Mouse (Mus musculus) ES-Bruce4 (cell line): ENCODE measurements around the gene Gtf2f1.

Source experiments
- CTCF ChIP-seq: IDR thresholded peaks from one replicate; pipeline ENCODE4 v1.8.1; 2011; ENCODE audit warnings: low read depth, low read length
- EP300 ChIP-seq: IDR thresholded peaks from 2 replicates; pipeline ENCODE4 v1.6.1; 2011; ENCODE audit warnings: low read depth, low read length; ENCODE audit not compliant: insufficient read depth
- POLR2A ChIP-seq: IDR thresholded peaks from one replicate; pipeline ENCODE4 v1.8.1; 2011; ENCODE audit warnings: low read length; ENCODE audit not compliant: insufficient read depth

DNA sequence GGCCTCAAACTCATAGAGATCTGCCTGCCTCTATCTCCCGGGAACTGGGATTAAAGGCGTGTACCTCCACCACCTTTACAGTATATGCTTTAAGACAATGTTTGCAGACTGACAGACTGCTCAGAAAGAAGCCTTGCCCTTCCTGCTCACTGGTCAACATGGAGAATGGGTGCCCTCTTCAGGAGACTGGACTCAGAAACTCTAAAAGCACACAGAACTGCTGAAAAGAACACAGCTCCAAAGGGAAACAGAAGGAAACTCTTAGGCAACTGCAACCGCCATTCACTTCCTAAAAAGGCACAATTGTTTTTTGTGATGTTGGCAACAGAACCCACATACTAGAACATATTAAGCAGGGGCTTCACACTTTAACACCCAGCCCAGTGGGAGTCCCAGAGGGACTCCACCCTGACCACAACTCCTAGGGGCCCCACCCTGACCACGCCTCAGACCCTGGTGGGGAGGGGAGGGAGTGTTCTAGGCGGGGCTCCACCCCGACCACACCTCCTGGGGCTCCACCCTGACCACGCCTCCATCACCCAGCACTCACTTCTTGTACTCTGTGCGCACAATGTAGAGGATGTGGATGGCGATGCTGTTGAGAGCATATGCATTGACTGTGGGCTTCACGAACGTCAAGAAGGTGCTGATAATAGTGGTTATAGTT is 53.2 kb downstream of the Gtf2f1 start:
- TF ChIP-seq CTCF, result no peak
- TF ChIP-seq EP300, result 0 out of 2 replicates have a peak, but pooled peaks have one; percentile 12
- TF ChIP-seq POLR2A, result no peak
